Mouse (Mus musculus): Measurements from ENCODE around the gene Tmem198.

- TF ChIP-seq GATA1 (IDR thresholded peaks at IDR 0.05; ENCODE audit: low read length) (no peak), TAL1 (IDR thresholded peaks at IDR 0.05; ENCODE audit: low read length) (no peak)
Observed at GRCm38 (mm10) chr1:75455948-75456347, 23.4 kb upstream of the Tmem198 start.
